Mouse (Mus musculus): ENCODE data around the gene Egf. TPM values are rescaled to one million over a fixed set of nuclear protein-coding genes. Genes with fewer than 3 reads are reported as not detected.
"Not testable (repeated sequence)": the region's sequence is repeated elsewhere in the genome, so short reads cannot be mapped to it uniquely, and the experiment has no call there.

Egf gene
- polyA plus RNA-seq (2012; rRNA removed): 6.4 and 7.7 TPM in 2 replicates

- peak in 1 of 2 experiments; percentile 44 for DNase-seq (ENCODE audit: extremely low spot score in 1 of 2, low spot score in 1 of 2)
Observed at GRCm38 (mm10) chr3:129754650-129755604, at the start of gene Egf. Gene Egf, minus strand, starts transcription at chr3:129755316.

- DNase-seq (ENCODE audit: extremely low spot score in 1 of 2, low spot score in 1 of 2): no peak
Observed at GRCm38 (mm10) chr3:129803765-129804164, 48.6 kb upstream of the Egf start, which contains the start of gene Lrit3. Gene Lrit3, minus strand, starts transcription at chr3:129804030.

- DNase-seq (ENCODE audit: extremely low spot score in 1 of 2, low spot score in 1 of 2): no peak
Observed at GRCm38 (mm10) chr3:129799011-129799410, 43.9 kb upstream of the Egf start.

DNA sequence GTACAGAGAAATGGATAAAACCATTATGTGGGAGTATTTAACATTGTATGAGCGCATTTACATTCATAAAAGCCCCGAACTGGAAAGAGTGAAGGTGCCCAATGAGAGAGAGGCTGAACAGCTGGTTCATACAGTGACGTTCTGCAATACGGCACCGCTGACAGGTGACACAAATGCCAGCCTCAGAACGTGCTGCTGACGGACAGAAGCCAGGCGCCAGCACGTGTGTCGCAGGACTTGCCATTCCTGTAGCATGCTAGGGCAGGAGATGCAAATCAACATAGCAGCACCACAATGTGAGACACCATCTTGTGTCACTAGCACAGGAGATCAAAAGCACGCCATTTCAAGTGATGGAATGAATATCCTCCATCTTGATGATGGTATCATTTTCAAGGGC is 43.4 kb upstream of the Egf start:
- no peak for DNase-seq (ENCODE audit: extremely low spot score in 1 of 2, low spot score in 1 of 2)

DNA sequence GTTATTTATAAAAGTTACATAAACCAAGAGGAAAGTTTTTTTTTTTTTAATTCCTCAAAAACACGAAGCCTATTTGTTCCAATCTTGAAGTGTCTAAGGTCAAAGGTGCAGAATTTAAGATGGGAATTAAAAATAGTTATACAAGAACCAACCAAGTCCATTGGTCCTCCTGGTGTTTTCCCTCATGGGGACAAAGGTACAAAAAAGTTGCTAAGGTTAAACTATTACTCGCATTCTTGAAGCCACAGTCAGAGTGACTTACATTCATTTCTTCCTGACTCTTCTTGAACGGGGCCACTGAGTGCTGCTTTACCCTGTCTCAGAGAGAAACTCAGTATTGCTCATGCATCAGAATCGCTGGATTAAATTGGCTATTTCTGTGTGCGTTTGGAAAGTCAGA is 42.2 kb upstream of the Egf start:
- no peak for DNase-seq (ENCODE audit: extremely low spot score in 1 of 2, low spot score in 1 of 2)

GRCm38 (mm10) chr3:129793801-129794200 is 38.7 kb upstream of the Egf start:
- no peak for DNase-seq (ENCODE audit: extremely low spot score in 1 of 2, low spot score in 1 of 2)

- DNase-seq (ENCODE audit: extremely low spot score in 1 of 2, low spot score in 1 of 2): no peak
Observed at GRCm38 (mm10) chr3:129782746-129783145, 27.6 kb upstream of the Egf start.

GRCm38 (mm10) chr3:129781435-129781834 is 26.3 kb upstream of the Egf start:
- no peak for DNase-seq (ENCODE audit: extremely low spot score in 1 of 2, low spot score in 1 of 2)

DNA sequence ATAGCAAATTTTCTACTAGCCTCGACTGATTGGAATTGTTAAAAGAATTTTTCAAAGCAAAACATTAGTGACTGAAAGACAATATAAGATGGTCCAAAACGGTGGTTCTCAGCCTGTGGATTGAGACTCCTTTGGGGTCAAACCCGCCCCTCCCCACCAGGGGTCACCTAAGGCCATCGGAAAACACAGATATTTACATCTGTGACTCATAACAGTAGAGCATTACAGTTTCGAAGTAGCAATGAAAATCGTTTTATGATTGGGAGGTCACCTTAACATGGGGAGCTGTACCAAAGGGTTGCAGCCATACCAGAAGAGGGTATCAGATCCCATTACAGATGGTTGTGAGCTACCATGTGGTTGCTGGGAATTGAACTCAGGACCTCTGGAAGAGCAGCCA is 16.1 kb upstream of the Egf start:
- no peak for DNase-seq (ENCODE audit: extremely low spot score in 1 of 2, low spot score in 1 of 2)

DNA sequence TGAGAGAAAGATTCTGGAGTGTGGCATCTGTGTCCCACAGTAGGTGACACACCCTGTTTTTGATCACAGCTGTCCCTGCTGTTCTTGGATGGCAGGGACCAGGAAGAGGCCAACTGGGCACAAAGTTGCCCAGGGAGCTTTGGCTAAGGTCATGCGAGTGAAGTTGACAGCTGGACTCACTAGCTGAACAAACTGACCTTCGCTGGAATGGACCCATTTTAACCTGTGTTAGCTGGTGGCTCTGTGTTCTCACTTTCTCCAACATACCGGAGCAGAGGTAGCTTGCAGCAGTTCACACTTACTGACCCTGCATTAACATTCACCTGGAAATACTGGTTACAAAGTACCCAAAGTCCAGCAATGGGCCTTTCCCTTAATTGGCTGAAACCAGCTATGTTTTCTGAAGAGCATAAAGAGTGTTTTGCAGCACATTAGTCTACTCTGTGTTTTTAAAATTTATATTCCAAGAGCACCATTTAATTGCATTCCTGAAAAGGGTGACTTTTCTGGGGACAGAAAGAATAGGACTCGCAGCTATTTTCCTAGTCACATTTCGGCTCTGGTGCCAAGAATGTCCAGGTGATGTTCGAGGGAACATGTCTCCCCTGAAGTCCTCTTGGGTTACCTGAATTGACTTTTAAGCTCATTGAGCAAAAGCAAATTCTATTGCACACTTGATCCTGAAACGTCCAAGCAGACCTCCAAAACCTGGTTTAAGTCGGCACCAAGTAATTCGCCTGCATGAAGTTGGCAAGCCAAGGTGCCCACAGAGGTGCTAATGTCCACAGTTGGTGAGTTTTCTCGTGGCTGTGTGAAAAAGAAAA is 12.1 kb upstream of the Egf start:
- no peak for DNase-seq (ENCODE audit: extremely low spot score in 1 of 2, low spot score in 1 of 2)

GRCm38 (mm10) chr3:129766106-129766505 is 11.0 kb upstream of the Egf start:
- DNase-seq (ENCODE audit: extremely low spot score in 1 of 2, low spot score in 1 of 2): no peak

DNA sequence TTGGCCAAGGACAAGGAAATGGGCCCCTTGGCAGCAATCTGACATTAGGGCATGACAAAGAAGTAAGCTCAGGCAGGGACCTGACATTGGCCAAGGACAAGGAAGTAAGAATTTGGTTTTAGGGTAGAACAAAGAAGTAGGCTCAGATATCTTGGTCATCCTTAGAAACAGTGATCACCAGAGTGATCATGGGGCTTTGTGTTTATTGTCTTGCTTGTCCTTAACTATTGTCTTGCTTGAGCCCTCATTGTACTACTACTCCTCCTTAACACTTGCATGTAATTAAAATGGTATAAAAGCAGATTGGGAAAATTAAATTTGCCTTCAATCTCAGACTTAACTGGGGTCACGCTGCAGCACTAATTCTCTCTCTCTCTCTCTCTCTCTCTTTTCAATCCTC is 2.5 kb upstream of the Egf start:
- not testable (repeated sequence) for DNase-seq (ENCODE audit: extremely low spot score in 1 of 2, low spot score in 1 of 2)

DNA sequence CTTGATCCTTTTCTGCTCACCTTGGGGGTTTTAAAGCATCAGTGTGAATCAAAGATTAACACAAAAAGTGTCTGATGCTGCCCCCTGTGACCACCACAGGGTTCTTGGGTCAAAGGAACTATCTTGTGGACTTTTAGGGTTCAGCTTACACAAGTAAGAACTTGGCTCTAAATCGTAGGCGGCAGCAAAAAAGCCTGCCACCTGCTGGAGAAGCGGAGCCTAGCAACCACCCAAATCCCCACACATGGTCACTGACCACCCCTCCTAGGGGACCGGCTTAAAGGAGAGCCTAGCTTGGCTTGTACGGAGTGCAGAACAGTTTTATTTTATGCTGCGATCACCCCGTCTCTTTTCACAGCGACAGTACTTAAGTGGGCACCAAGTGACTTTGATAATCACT is 10.3 kb downstream of the Egf start:
- DNase-seq (ENCODE audit: extremely low spot score in 1 of 2, low spot score in 1 of 2): peak in 1 of 2 experiments; percentile 22

DNA sequence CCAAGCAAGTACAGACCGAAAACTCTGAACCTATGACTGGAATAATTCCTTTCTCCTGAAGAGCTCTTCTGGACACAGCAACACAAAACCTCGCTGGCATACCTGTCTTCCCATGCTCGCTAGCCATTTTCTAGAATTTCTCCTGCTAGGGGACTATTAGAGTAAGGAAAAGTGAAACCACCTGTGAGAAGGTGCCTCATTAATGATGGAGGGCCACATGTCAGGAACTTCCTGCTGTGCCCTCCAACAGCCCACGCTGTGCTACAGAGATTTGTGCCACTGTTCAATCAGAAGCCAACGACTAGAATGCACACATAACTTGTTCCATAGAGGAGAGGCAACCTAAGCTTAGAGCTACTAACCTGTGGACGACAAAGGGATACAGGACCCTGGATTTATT is 12.3 kb downstream of the Egf start:
- DNase-seq (ENCODE audit: extremely low spot score in 1 of 2, low spot score in 1 of 2): no peak

GRCm38 (mm10) chr3:129738291-129739183 is 16.6 kb downstream of the Egf start:
- no peak for DNase-seq (ENCODE audit: extremely low spot score in 1 of 2, low spot score in 1 of 2)

GRCm38 (mm10) chr3:129731636-129732035 is 23.5 kb downstream of the Egf start:
- no peak for DNase-seq (ENCODE audit: extremely low spot score in 1 of 2, low spot score in 1 of 2)

GRCm38 (mm10) chr3:129730426-129730825 is 24.7 kb downstream of the Egf start:
- no peak for DNase-seq (ENCODE audit: extremely low spot score in 1 of 2, low spot score in 1 of 2)

DNA sequence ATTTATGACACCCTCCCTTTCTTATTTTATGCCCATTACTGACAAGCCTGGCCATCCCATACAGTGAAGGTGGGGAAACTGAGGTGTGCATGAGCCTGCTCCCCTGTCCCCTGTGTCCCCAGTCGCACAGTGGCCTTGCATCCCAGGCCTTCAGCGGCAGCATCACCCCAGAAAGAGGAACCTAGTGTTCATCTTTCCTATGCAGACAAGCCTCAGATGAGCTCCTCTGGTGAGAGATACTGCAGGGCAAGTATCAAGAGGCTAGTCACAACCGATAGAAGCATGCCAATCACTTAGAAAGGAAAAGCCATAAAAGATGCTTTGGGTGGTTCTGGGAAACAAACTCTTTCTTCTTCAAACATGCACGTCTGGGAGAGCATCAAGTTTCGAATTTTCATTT is 25.2 kb downstream of the Egf start:
- no peak for DNase-seq (ENCODE audit: extremely low spot score in 1 of 2, low spot score in 1 of 2)

GRCm38 (mm10) chr3:129725592-129725991 is 29.5 kb downstream of the Egf start:
- DNase-seq (ENCODE audit: extremely low spot score in 1 of 2, low spot score in 1 of 2): no peak

- DNase-seq (ENCODE audit: extremely low spot score in 1 of 2, low spot score in 1 of 2): peak; percentile 82 to 95
Observed at GRCm38 (mm10) chr3:129724961-129725501, 30.1 kb downstream of the Egf start.
